Mouse (Mus musculus): ENCODE results near the gene I0C0044D17Rik.

DNA sequence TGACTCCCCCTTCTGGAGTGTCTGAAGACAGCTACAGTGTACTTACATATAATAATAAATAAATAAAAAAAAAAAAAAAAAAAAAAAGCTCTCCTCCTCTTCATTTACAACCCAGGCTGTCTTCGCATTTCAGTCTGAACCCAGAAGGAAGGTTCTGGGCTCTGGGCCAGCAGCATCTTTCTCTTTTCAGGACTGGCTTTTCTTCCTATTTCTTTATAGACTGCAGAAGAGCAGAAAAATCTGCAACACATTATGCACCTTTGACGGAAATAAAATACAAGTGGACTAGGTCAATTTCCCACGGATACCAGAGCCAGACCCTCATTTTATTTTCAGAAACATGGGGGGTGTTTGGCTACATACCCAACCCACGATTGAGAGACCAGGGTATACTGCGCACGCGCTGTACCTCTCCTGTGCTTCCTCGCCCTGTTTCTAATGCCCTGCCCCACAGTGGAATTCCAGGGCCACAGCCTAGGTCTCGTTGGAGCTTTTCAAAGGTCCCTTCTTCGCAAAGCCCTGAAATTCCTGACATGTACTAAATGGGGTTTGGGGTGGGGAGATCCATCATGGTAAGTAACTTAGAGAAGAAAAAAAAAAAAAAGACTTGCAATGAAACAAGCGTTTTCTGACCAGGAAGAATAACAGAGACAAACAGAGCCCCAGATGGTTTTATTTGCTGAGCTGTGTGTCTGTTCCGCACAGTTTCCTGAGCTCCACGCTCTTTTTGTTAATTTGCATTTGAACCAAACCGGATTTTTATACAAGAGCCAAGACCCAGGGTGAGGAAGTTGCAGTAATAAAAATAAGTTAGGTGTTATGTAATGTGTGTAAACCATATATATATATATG is 42.0 kb upstream of the I0C0044D17Rik start:
- TF ChIP-seq POLR2A (IDR thresholded peaks at IDR 0.05; ENCODE audit: low read depth, low read length) (no peak), CTCF (IDR thresholded peaks at IDR 0.05; ENCODE audit: extremely low read depth, insufficient read depth, insufficient read length, insufficient replicate concordance) (no peak)
